Mouse (Mus musculus): ENCODE measurements at regions not wholly inside any gene's neighbourhood (a gene's known extent, or its start where the extent isn't known, plus 50 kb on each side); places are given as distances from the start of the nearest gene placed in this dataset.

DNA sequence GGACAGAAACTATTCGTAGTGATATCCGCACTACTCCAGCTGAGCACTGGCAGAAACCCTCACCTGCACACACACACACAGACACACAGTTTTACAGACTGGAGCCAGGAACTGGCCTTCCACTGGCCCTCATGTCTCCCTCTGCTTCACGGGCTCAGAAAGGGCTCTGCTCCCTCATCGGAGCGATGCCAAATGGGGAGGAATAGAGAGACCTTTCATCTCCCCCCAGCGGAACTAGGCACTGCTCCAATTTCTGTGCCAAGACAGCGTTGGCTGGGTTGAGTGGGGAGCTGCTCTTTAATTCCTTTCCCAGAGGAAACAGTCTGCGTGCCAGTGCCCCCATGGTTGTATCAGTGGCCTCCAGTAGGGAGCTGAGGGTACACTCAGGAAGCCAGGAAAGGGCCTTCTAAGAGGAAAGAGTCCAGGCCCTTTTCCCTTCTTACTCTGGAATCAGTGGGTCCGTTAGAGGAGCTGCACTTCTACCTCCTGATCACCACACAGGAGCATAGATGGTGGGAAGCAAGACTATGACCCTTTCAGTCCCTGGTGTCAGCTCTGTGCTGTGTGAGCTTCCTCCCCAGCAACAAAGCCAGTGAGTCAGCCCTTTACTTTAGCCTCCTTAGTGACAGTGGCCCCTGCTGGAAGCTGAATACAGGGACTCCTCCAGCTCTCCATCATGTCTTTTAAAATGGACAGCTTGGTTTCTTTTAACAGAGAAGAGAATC is 452.7 kb downstream of the Rps24 start:
- peak; percentile 83 for DNase-seq (ENCODE audit: inconsistent ontology term)

DNA sequence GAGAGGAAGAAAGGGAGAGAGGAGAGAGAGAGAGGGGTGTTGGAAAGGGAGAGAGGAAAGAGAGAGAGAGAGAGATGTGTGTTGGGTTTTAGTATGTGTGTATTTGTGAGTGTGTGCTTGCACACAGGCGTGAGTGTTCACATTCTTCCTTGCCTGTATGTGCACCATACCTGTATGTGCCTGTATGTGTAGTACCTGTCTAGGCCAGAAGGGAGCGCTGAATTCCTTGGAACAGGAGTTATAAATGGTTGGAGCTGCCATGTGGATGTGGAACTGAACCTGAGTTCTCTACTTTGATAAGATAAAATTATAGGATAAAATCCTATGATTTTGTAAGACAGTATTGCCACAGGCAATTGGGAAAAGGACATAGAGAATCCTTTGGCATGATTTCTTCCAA is 458.8 kb downstream of the Rps24 start:
- no peak for DNase-seq (ENCODE audit: inconsistent ontology term)

DNA sequence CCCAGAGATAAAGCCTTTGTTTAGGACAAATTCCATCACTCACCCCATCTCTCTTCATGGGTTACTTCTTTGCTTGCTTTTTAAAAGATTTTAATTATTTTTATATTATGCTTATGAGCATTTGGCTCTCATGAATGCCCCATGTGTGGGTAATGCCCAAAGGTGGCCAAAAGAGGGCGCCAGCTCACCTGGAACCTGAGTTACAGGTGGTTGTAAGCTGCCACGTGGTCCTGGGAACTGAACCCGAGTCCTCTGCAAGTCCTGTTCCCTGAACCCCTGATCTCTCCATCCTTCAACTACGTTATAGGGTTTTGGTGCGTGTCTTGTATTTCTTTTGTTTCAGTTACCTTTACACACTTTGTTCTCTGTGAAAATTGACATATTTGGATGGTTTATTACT is 460.2 kb downstream of the Rps24 start:
- DNase-seq (ENCODE audit: inconsistent ontology term) = no peak

DNA sequence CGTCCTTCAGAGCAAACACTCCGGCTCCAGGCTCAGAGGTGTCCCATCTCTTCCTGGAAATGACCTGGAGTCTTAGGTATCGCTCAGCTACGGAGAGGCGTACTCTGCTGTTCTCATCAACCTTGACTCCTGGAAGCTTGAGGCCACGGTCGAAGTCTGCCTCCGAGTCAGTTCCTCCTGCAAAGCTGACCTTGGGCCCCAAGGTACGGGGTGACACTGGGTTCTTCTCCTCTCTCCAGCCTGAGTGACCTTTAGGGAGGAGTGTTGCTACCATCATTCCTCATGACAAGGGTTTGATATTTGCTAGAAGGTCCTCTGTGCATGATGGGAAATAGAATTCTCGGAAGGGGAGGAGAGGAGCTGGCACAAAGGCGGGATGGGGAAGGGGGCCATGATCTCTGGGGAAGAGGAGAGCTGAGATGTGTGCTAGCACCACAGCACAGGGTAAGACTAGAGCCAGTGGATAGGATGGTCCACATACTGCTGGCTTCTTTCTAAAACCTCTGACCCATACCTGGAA is 469.0 kb downstream of the Rps24 start:
- DNase-seq (ENCODE audit: inconsistent ontology term) = no peak

DNA sequence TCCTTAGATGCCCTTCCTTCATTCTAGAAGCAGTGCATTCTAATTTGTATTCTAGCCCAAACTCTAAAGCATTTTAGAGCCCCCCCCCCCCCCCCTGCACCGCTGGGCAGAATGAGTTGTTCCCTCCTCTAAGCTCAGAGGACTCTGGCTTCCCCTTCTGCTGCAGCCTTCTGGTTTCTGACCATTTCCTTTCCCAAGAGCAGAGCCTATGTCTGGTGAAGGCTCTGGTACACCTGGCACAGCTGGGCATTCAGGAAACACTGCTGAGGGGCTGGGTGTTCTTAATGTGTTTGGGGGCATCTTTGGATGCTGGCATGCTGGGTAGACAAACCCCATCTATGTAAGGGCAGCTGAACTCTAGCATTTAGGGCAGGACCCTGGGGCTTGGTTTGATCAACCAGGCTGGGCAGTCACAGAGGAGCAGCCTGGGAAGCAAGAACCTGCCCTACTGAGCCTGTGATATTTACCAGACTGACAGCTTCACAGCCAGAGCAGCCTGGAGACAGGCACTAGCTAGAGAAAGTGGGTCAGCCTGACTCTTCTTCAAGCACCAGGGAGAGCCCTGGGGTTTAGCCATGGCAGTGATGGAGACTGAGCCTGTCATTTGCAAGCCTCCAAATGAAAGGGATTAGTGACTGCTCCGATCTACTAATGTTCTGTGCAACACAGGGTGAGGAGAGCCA is 469.7 kb downstream of the Rps24 start:
- peak; percentile 19 for DNase-seq (ENCODE audit: inconsistent ontology term)

DNA sequence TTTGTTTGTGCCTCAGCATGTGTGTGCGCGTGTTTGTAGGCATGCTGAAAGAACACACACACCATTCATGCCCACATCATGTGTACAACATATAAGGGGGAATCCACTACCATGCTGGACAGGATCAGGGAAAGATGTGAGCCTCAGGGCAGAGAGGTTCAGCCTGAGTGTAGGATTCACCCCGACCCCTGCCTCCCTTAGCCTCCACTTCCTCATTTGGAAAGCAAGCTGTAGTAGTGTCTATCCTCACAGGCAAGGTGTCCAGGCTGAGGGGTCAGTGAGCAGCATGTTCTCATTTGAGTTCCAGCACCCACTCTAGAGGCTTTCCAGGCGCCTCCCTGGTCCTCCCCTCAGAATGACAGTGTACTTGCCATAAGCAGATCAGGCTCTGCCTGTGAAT is 470.5 kb downstream of the Rps24 start:
- DNase-seq (ENCODE audit: inconsistent ontology term) = no peak

DNA sequence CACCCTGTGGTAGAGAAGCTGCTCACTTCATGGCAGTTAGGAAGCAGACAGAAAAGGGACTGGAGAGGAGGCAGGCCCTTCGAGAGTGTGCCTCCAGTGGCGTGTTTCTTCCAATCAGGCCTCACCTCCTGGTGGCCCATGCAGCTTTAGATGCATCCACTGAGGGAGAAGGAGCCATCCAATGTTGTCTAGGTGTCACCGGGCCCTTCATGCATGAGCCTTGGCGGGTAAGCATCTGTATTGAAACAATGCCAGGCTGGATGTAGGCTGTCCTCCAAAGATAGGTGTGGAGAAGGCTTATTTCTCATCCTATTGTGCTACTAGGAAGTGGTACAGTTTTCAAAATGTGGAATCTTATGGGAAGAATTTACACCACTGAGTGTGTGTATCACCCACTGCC is 471.9 kb downstream of the Rps24 start:
- DNase-seq (ENCODE audit: inconsistent ontology term) = no peak

DNA sequence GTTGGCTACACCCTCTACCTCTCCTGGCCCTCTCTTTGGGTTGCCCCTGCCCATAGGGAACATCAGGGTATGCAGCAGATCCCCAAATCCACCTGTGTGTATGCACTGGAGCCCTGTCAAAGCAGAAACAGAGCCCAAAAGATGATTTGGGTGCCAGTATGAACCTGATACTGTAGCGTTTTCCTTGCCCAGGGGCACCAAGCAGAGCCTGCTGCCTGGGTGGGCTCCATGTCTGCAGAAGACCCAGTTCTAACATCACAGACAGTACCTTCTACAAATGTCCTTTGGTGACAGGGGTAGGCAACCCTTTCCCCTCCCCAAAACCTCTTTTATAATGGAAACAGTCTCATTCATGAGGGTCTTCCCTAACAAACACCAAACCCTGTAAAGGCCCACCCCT is 472.5 kb downstream of the Rps24 start:
- no peak for DNase-seq (ENCODE audit: inconsistent ontology term)

DNA sequence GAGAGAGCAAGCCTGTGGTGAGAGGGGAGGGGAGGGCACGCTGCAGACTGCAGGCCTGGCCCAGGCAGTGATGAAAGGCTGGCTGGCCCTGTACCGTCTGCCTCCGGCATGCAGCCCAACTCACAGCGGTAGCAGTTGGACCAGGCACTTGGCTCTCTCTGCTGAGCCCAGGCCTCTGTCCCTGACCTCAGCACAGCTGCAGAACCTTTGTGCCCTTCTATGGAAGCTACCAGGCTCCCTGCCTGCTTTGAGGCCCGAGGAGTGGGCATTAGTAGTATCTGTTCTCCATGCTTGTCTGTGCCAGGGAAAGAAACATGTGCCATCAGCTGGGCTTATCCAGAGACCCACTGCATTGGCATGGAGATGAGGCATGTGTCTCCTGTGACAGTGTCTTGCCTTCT is 473.2 kb downstream of the Rps24 start:
- peak; percentile 74 for DNase-seq (ENCODE audit: inconsistent ontology term)

DNA sequence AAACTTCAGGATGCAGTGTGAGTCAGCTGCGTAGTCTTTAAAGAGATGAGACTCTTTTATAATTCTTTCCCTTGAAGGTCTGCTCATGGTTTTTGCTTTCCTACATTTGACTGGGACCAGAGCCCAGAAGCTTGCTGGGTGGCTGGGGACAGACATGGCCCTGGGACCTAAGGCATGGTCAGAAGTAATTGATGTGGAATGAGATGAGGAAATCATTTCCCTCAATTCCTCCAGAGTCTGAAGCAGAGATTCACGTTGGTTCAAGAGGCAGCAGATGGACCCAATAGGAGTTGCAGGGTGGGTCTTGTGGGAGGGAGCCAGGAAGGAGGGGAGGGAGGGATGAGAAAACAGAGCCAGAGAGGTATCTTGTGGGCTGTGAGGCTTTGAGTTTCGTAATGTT is 473.9 kb downstream of the Rps24 start:
- peak; percentile 47 for DNase-seq (ENCODE audit: inconsistent ontology term)

DNA sequence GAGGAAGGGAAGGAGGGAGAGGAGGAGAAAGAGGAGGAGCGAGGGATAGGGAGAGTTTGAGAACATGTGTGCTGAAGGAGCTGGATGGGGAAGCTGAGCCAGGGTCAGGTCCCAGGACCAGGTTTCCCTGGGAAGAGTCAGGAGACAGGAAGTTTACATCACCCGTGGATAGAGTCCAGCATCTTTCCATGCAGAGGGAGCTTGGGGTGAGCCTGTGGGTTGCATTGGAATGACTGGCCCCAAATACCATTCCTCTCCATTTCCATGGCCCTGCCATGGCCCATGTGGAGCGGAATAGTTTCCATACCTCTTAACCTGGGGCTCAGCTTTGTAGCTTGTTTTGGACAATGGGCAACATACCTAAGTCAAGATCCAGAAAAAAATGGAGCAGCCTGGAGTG is 474.8 kb downstream of the Rps24 start:
- peak; percentile 61 for DNase-seq (ENCODE audit: inconsistent ontology term)

DNA sequence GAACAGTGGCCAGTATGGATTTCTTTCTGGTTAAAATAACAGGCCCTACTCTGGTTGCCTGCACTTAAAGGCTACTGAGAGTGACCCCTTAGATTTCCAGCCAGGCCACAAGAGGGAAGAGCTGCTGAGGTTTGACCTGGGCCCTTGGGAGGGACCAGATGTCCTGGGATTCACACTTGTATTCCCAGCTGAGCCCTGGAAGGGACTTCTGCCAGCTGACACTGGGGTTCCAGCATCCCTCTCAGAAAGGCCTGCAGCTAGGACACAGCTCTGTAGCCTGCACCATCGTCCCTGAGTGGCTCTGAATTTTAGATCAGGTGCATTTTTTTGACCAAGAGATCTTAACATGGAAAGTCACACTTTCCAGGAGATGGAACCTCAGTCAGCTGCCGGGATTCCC is 482.7 kb downstream of the Rps24 start:
- DNase-seq (ENCODE audit: inconsistent ontology term) = no peak

DNA sequence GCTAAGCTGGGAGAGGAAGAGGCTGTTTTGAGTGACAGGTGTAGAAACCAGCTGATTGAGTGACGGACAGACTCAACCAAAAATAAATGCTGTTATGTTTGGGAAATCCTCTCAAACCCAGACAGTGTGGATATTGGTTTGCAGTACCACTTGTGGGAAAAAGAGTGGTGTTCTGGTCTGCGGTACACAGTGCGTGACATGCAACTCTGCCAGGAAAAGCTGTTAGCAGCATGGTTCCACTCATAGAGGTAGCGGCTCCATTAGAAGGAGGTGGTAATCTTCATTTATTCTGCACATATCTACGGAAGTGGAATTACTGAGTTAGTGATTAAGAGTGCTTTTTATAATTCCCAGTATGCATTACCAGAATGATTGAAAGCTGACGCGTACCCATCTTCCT is 485.4 kb downstream of the Rps24 start:
- no peak for DNase-seq (ENCODE audit: inconsistent ontology term)

DNA sequence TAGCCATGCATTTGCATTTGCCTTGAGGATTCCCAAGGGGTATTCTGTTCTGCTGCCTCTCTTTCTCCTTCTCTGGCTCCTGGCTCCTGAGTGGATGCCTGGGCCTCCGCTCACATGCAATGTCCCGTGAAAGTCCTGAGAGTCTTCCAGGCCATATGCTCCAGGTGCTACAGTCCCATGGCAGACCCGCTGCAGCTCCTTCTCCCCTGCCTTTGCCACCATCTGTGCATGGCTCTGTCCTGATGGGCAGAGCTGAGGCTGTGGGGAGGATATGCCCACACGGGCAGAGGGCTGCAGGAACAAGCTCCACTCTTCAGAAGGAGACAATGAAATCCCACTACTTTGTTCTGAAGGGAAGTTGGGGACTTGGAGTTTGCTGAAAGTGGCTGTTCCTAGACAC is 485.9 kb upstream of the Zmiz1 start:
- DNase-seq (ENCODE audit: inconsistent ontology term) = no peak

DNA sequence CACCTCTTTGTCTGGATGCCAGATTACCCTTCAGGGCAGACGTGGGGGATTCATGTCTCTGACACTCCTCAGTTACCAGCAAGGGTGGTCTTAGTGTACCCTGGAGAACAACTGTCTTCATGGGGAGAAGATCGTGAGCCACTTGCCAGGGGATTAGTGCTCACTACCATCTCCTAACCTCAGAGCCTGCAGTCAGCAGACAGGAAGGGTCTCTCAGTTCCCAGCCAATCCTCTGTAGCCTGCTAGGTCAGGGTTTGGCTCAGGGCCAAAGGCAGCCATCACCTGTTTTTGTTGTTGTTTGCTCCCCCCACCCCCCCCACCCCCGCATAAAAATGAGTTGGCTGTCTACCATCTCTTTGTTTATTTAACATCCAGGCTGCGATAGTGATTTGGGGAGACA is 485.4 kb upstream of the Zmiz1 start:
- no peak for DNase-seq (ENCODE audit: inconsistent ontology term)

DNA sequence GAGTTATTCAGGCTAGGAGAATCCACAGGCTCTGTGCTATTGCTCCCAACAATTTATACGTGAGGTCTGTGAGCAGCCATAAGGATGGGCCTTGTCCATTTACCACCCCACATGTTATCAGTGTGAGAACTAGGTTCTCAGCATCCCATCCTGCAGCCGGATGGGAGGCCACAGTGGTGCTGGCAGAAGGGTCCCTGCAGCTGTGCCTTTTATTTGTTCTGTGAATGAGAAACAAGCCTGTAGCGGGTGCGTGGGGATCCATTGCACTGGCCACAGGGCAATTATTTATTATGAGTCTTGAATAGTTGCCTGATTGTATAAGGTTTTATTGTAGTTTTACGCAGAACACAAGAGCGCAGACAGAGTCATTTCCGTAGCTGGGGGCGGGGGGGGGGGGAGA is 476.5 kb upstream of the Zmiz1 start:
- no peak for DNase-seq (ENCODE audit: inconsistent ontology term)

DNA sequence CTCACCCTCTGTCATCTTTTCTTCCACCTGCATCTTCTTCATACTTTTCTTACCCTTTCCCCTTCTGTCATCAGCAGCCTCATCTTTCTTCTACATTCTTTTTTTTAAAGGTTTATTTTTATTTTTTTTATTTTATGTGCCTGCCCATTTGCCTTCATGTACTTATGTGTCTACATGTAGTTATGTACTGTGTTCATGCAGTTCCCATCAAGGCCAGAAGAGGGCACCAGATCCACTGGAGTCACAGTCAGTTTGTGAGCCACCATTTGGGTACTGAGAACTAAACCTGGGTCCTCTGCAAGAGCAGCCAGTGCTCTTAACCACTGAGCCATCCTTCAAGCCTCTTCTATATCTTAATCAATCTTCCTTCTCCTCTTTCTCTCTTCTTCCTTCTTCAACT is 475.7 kb upstream of the Zmiz1 start:
- no peak for DNase-seq (ENCODE audit: inconsistent ontology term)

DNA sequence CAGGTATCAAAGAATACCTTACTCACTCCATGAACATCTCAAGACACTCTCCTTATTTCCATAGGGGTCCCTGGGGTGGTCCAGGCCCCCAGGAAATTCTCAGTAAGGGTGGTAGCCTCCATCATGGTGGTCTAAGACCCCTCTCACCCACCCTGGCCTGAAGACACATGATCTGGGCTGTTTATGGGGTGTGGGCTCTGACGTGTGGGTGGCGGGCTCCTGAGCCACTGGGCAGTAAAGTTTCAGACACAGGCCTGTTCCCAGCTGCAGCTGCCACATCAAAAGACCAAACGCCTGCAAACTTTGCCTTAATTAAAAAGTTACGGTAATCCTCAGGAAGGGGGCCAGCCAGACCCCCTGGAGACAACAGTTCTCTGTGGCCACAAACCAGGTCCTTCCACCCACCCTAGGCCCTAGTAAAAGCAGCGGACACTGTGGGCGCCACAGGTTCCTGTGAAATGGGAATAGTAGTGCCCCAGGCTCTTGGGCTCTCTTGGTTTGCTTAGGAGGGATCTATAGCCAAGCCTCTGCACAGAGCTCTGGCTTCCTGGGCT is 473.1 kb upstream of the Zmiz1 start:
- DNase-seq (ENCODE audit: inconsistent ontology term) = no peak

DNA sequence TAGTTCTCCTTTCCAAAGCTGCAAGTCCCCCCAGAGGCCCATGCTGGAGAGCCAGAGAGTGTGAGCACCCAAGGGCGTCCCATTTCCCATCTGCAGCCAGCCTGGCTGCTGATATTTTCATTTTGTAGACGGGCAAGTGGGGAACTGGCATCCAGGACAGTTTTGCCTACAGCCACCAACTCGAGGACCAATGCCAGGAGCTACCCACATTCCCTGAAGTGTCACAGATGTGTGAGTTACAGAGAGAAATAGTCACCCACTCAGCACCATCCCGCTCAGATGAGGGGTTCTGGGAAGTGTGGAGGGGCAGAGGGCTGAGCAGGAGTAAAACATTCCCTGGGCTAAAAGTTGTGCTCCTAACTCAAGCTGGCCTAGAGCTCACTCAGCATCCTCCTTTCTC is 472.6 kb upstream of the Zmiz1 start:
- DNase-seq (ENCODE audit: inconsistent ontology term) = no peak

DNA sequence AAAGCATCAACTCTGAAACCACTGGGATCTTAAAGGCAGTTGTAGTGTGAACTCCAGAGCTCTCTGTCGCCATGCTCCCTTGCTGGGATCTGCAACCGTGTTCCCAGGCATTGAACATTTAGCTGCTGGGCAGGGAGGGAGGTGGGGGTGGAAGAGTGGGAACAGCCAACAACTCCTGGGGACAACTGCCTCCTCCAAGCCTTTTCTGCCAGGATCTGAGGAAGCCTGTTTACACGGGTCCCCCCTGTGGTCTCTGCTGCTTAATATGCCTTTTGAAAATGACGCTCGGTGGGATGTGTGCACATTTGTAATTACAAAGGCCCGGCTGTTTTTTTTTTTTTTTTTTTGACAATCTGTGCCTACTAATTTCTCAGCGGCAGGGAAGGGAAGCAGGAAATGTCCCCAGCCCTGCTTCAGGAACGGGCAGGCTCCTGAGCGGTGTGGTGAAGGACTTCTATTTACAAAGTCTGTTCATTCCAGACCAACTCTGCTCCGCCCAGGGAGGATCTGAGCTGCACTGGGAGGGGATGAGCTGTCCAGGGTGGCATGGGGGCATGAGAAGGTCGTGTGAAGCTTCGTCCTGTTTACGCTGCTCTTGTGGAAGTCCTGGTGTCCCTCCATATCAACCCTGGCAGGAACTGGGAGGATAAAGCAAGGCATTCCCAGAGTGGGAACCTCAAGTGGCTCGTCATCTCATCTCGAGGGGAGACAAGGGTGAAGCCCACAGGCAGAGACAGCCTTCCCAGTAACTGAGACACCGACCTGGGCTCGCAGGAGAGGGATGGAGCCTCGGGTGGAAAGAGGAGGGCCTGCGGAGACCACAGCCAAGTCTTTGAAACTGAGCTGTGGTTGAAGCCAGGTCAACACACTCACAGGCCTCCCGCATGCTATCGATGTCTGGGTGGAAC is 465.0 kb upstream of the Zmiz1 start:
- DNase-seq (ENCODE audit: inconsistent ontology term) = no peak

DNA sequence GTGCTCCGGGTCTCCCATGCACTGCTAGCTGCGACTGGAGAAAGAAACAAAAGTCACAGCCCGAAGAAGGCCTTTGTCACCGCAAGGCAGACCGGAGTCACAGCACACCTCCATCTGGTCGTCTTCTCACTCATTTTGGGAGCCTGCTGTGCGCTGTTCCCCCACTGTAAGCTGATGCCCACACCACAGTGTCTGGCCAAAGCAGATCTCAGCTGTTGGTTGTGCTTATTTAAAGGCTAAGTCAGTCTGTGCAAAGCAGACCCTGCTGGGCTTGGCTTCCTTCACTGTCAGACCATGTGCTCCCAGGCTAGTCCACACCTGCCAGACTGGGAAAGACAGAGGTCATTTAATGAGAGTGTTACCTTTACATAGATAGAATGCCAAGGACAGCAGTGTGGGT is 463.8 kb upstream of the Zmiz1 start:
- DNase-seq (ENCODE audit: inconsistent ontology term) = no peak

Data from Muller cell, postnatal 12 days (primary cell).